Mouse (Mus musculus) spleen, adult 2 months (tissue): ENCODE measurements around the gene Actb. TPM values are rescaled to one million over a fixed set of nuclear protein-coding genes. Genes with fewer than 3 reads are reported as not detected.

Source experiments
- DNase-seq, 2 experiments: peaks; one replicate each; pipeline versions ENCODE4 v3.0.0 to v3.0.0-alpha.2; 2012 to 2021; ENCODE audit warnings: low spot score in 2 of 2, low read depth in 1 of 2
- H3K27ac ChIP-seq: fragments of 200-500 bp; 2 replicates; pipeline ENCODE4 v1.5.1; 2012; ENCODE audit warnings: low read length, inconsistent platforms; ENCODE audit not compliant: insufficient read depth
- H3K27me3 ChIP-seq: fragments of 200-500 bp; 2 replicates; pipeline ENCODE4 v1.6.1; 2012; ENCODE audit warnings: mild to moderate bottlenecking, moderate library complexity, low read length, inconsistent platforms; ENCODE audit not compliant: control insufficient read depth, insufficient read depth
- H3K36me3 ChIP-seq: fragments of 200-500 bp; 2 replicates; pipeline ENCODE4 v1.6.1; 2012; ENCODE audit warnings: mild to moderate bottlenecking, low read length, inconsistent platforms; ENCODE audit not compliant: control insufficient read depth, insufficient read depth
- H3K4me1 ChIP-seq: fragments of 200-500 bp; 2 replicates; pipeline ENCODE4 v1.6.1; 2011; ENCODE audit warnings: inconsistent platforms; ENCODE audit not compliant: control insufficient read depth, insufficient read depth, insufficient read length
- H3K4me3 ChIP-seq: fragments of 200-500 bp; 2 replicates; pipeline ENCODE4 v1.5.1; 2011; ENCODE audit warnings: mild to moderate bottlenecking, inconsistent platforms; ENCODE audit not compliant: insufficient read depth, insufficient read length; ENCODE audit errors: extremely low read depth
- CTCF ChIP-seq: fragments of 200-500 bp; IDR thresholded peaks from 2 replicates; pipeline ENCODE4 v1.5.1; 2011; ENCODE audit warnings: mild to moderate bottlenecking, inconsistent platforms; ENCODE audit not compliant: insufficient read depth, insufficient read length, insufficient replicate concordance; ENCODE audit errors: extremely low read depth
- POLR2A ChIP-seq: fragments of 200-500 bp; IDR thresholded peaks from 2 replicates; pipeline ENCODE4 v1.6.1; 2011; ENCODE audit warnings: low read depth, low read length, inconsistent platforms
- WGBS: fragments of 180-500 bp; shearing (Covaris S2); methylation state at CpG from one replicate; pipeline ENCODE4 v1.1.7; 2018; 5-methylcytosine and 5-hydroxymethylcytosine counted together
- polyA plus RNA-seq: library from polyadenylated mRNA; depleted of rRNA; stranded (reverse); fragments of >200 nt; gene quantifications from 2 replicates; pipeline ENCODE4 v1.2.3, GENCODE M21; 2012

Gene Actb
- polyA plus RNA-seq, 1 experiment = 6,692 TPM

GRCm38 (mm10) chr5:142878570-142878969 is 28.0 kb downstream of the Actb start:
- Histone ChIP-seq H3K27ac (no peak overlapping the region), H3K36me3 (no peaks in the 10 kb centered on the region; the same call in 1 of the 2 replicates), H3K4me3 (no peak overlapping the region), H3K27me3 (no peaks in the 10 kb centered on the region), H3K4me1 (peaks cover 2% of the 10 kb centered on the region; the same call in 1 of the 2 replicates)
- DNase-seq = no peak
- WGBS = 90% methylated on average over 15 of the region's 15 CpGs
- TF ChIP-seq CTCF = no peak
- TF ChIP-seq POLR2A = no peak

GRCm38 (mm10) chr5:142877337-142878280 is 28.9 kb downstream of the Actb start:
- Histone ChIP-seq H3K4me1 (peaks cover 2% of the 10 kb centered on the region; the same call in 1 of the 2 replicates), H3K4me3 (no peak overlapping the region), H3K27me3 (no peaks in the 10 kb centered on the region), H3K36me3 (no peaks in the 10 kb centered on the region; the same call in 1 of the 2 replicates), H3K27ac (no peak overlapping the region)
- TF ChIP-seq CTCF (peak; percentile 99), POLR2A (no peak)
- 24% methylated on average over 11 of the region's 11 CpGs for WGBS
- DNase-seq = peak; percentile 52 to 83

- Histone ChIP-seq H3K36me3 (peaks cover 2% of the 10 kb centered on the region; the same call in 1 of the 2 replicates), H3K4me1 (peaks cover 2% of the 10 kb centered on the region; the same call in 1 of the 2 replicates), H3K27me3 (no peaks in the 10 kb centered on the region), H3K4me3 (no peak overlapping the region), H3K27ac (no peak overlapping the region)
- 88% methylated on average over 5 of the region's 5 CpGs for WGBS
- DNase-seq = no peak
- TF ChIP-seq POLR2A = no peak
- no peak for TF ChIP-seq CTCF
These were observed 29.7 kb downstream of the Actb start for GRCm38 (mm10) chr5:142876896-142877295.

GRCm38 (mm10) chr5:142875513-142875905 is 31.0 kb downstream of the Actb start:
- no peak for DNase-seq
- peaks cover 3% of the 10 kb centered on the region; the same call in 1 of the 2 replicates for H3K36me3 ChIP-seq
- H3K27me3 ChIP-seq = no peaks in the 10 kb centered on the region
- no peak overlapping the region for H3K4me3 ChIP-seq
- H3K27ac ChIP-seq = no peak overlapping the region
- WGBS = 92% methylated on average over 10 of the region's 10 CpGs
- no peaks in the 10 kb centered on the region for H3K4me1 ChIP-seq
- TF ChIP-seq POLR2A (no peak), CTCF (no peak)

GRCm38 (mm10) chr5:142874791-142875512 is 31.6 kb downstream of the Actb start:
- H3K4me1 ChIP-seq = no peaks in the 10 kb centered on the region
- TF ChIP-seq POLR2A = no peak
- no peak for TF ChIP-seq CTCF
- H3K27me3 ChIP-seq = no peaks in the 10 kb centered on the region
- no peak for DNase-seq
- WGBS = 95% methylated on average over 13 of the region's 13 CpGs
- H3K36me3 ChIP-seq = peaks cover 4% of the 10 kb centered on the region; the same call in 1 of the 2 replicates
- no peak overlapping the region for H3K27ac ChIP-seq
- no peak overlapping the region for H3K4me3 ChIP-seq

GRCm38 (mm10) chr5:142873718-142874117 is 32.8 kb downstream of the Actb start:
- Histone ChIP-seq H3K4me1 (no peaks in the 10 kb centered on the region), H3K27me3 (no peaks in the 10 kb centered on the region), H3K4me3 (no peak overlapping the region), H3K27ac (no peak overlapping the region), H3K36me3 (peaks cover 4% of the 10 kb centered on the region; the same call in 1 of the 2 replicates)
- no peak for TF ChIP-seq POLR2A
- TF ChIP-seq CTCF = no peak
- WGBS = 93% methylated on average over 7 of the region's 7 CpGs
- no peak for DNase-seq
